Mouse (Mus musculus) activated CD4-positive, CD25-positive, alpha-beta regulatory T cell (primary cell): ENCODE results near the gene Msmb. TPM values are rescaled to one million over a fixed set of nuclear protein-coding genes. Genes with fewer than 3 reads are reported as not detected.

Source experiments
- polyA plus RNA-seq, 2 experiments: library from polyadenylated mRNA; unstranded; fragments of 100-300 nt; shearing (Covaris generic); gene quantifications; one replicate each; pipeline ENCODE4 v1.2.1; 2017

Msmb gene
- polyA plus RNA-seq: not detected

DNA sequence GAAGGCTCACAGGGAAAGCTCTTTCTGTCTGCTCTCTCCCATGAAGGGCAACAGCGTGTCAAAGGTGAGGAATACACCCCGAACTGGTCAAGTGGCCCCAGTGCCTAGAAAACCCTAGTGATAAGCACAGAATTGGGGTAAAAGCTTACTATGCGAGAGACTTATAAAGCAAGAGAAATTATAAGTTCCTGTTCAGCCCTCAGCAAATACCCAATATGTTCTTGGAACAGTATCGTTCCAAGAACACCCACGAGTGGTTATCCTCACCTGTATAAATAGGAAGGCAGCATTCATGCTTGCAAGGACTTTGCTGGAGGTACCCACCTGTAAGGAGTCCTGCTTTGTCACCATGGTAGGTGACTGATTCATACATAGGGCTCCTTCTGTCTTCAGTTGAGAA lies at the start of gene Msmb:
Gene Msmb, plus strand, starts transcription at position 301 of the 400 bp plus-strand sequence.

DNA sequence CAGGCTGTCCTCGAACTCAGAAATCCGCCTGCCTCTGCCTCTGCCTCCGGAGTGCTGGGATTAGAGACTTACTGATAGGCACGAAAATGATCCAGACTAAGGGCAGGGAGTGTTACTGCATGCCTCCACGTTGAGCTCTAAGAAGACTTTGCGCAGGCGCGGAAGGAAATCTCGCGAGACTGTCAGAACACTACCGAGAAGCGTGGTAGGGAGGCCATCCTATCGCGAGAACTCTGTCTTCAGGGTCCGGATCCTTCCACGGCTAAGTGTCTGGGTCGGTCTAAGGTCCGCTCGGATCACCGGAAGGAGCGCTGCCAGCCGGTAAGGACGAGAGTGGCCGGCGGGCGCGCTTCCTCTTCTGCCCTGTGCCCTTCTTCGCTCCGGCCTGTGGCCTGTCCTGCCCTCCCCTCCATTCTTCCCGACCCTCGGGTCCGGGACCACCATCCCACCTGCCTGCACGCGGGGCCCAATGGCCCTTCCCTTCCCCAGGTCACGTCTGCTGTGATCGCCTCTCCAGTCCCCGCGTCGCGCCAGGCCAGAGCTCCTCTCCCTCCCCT lies 17.9 kb downstream of the Msmb start, which contains the start of gene Ncoa4:
Gene Ncoa4, plus strand, starts transcription at position 176 of the 557 bp plus-strand sequence.

DNA sequence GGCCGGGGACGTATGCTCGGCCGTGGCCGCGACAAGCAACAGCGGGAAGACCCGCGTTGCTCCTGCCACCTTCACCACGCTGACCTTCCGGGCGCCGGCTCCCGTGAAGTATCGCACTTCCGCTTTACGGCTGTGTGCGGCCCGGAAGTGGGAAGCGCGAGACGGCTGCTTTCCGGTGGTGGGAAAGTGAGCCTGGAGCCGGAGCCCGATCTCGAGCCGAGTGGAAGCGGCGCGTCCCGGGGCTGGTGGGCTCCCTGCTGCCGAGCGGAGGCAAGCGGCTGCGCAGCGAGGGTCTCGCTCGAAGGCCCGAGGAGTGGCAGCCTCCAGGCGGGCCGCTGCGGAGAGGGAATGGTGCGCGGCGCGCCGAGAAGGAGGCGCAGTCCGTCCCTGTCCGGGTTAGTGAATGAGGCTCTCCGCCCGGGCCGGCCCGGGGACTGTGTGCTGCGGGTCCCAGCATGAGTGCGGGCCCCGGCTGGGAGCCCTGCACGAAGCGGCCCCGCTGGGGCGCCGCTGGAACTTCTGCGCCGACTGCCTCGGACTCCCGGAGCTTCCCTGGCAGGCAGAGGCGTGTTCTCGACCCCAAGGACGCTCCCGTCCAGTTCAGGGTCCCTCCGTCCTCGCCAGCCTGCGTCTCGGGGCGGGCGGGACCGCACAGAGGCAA lies 60.1 kb downstream of the Msmb start, which contains the start of the genes Timm23 and Parg:
Gene Timm23, minus strand, starts transcription at position 108 of the 661 bp plus-strand sequence.
Gene Parg, plus strand, starts transcription at position 159 of the 661 bp plus-strand sequence.

Other genes with a start within 250 kb of the Msmb start
- gene Galnt15, start 113.0 kb upstream of the Msmb start, polyA plus RNA-seq: under 1 TPM in 1 of 2 experiments, not detected in 1; 0.07 TPM
- 10 to 100 TPM in 1 of 2 experiments, 1 to 10 TPM in 1; 8.4 to 13.5 TPM for gene Oxnad1, start 56.6 kb upstream of the Msmb start, polyA plus RNA-seq
- 10 to 100 TPM; 85.3 to 92.2 TPM for gene Dph3, start 56.3 kb upstream of the Msmb start, polyA plus RNA-seq
- 10 to 100 TPM; 79.2 to 79.7 TPM for gene Ncoa4, start 17.8 kb downstream of the Msmb start, polyA plus RNA-seq
- 100 to 1,000 TPM; 107 to 148 TPM for gene Timm23, start 59.9 kb downstream of the Msmb start, polyA plus RNA-seq
- gene Parg, start 59.9 kb downstream of the Msmb start, polyA plus RNA-seq: 10 to 100 TPM; 62.1 to 80.3 TPM
- under 1 TPM; 0.07 to 0.20 TPM for gene Ogdhl, start 180.0 kb downstream of the Msmb start, polyA plus RNA-seq
- not detected for gene 1700024G13Rik, start 246.4 kb downstream of the Msmb start, polyA plus RNA-seq